Mouse (Mus musculus) right cerebral cortex, adult 18-20 months (tissue): ENCODE results near the gene H6pd.
A peak's percentile ranks its signal among the peaks of the same experiment; 100 is the strongest.

Experiments
- DNase-seq: peaks from one replicate; pipeline ENCODE4 v3.0.0; 2022; ENCODE audit warnings: mixed read lengths

Gene H6pd

GRCm38 (mm10) chr4:149998786-149999509 is 9.9 kb downstream of the H6pd start:
- DNase-seq: no peak

DNA sequence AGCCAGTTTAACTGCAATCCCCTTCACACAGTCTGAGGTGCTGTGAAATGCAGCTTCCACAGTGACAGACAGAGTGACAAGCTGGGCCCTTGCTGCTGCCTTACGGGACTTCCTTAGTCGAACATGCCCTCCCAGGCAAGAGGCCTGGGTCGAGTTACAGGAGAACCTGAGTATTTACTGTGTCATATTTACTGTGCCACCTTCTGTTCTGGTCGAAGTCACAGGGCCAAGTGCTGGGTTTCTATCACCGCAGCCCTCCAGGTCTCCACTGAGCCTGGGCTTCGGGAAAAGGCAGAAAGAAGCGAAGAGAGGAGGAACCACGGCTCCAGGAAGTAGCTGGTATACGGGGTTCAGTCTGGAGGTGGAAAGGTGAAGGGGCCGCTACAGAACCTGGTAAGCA is 10.8 kb downstream of the H6pd start:
- DNase-seq: no peak

- DNase-seq: no peak
These were observed 12.4 kb downstream of the H6pd start for GRCm38 (mm10) chr4:149996440-149996839.

- DNase-seq: no peak
These were observed 12.9 kb downstream of the H6pd start for GRCm38 (mm10) chr4:149995911-149996310.

DNA sequence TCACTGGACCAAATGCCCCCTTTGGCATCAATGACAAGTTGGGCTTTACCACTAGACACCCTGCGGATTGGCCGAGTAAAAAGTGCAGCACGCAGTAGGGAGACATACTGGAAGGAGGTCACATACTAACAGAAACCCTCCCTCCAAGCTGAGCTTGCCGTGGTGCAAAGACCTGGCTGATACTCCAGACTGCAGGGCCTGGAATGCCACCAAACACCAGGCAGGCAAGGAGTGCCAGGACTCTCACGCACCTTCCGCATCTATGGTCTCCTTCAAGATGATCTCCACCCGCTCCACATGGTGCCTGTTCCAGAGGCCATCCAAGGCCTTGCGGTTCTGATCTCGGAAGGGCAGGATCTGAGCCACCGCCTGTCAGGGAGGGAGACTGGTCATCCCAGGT is 14.6 kb downstream of the H6pd start:
- no peak for DNase-seq

DNA sequence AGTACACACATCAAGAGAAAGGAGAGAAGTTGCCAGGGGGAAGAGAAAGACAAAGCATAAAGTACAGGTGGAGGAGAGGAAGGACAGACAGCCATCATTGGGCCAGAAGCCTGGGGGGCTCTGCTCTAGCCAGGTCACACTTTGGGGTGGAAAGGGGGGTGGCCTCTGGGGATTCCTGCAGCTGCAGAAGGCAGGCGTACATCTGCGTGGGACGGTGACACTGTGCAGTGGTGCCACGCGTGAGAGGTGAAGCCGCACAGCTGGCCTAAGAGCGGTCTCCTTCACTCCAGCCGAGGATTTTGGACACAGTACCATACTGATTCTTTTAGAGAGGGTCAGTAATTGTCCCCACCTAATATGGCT is 16.2 kb downstream of the H6pd start:
- no peak for DNase-seq

- DNase-seq: no peak
These were observed 16.8 kb downstream of the H6pd start for GRCm38 (mm10) chr4:149991755-149992669.

GRCm38 (mm10) chr4:149990954-149991633 is 17.7 kb downstream of the H6pd start:
- no peak for DNase-seq

DNA sequence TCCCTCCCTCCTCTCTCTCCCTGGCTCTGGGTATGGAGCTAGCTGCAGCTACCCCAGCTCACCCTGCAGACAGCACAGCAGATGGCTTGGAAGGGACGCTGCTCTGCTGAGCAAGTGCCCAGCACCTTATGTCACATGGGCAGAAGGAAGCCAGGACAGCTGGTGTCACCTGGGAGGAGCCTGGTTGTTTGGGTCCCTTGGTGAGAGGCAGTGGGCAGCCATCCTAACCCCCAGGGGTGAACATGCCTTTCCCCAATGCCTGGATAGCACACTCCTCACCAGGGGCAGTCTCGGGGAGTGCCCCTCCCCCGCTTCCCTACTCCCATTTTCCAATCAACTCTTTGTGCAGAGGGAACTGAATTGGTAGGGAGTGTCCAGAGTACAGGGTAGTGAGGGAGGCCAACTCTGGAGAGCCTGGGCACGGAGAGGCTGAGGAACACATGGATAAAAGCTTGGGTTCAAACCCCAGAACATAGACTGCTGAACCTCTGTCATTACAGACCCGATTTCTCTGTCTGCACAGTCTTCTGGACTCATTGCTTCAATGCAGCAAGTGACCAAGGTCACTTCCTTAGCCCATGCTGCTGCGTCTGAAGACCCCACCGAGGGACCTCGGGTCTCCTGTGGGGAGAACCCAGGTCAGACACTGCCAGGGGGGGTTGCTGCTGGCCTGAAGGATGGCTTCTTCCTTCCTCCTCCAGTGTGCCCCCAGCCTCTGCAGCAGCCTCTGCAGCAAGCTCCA is 18.4 kb downstream of the H6pd start:
- no peak for DNase-seq

DNA sequence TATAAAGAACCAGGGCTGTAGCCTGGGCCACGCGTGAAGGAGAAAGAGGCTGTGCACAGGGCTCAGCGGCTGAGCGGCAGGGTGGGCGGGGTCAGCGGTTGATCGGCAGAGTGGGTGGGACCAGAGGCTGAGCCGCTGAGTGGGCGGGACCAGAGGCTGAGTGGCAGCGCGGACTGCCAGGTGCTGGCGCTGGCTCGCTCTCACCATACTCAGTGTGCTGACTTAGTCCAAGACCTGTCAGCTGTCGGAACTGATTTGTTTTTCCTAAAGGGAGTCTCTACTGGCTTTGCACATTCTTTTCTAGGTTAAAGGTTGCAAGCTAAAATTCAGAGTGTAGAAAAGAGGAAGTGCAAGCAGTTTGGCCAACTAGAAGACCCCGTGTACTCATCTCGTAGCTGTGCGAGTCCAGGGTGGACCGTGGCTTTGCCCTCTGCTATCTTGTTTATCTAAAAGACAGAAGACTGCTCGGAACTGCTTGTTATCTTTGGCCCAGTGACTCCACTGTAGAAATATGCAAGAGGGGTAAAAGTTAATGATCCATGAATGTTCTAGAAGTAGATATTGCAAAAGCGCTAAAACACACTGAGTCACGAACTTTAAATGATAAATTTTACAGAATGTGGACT is 19.8 kb downstream of the H6pd start:
- DNase-seq: peak; percentile 92

- DNase-seq: no peak
These were observed 20.5 kb downstream of the H6pd start for GRCm38 (mm10) chr4:149988301-149988700.

DNA sequence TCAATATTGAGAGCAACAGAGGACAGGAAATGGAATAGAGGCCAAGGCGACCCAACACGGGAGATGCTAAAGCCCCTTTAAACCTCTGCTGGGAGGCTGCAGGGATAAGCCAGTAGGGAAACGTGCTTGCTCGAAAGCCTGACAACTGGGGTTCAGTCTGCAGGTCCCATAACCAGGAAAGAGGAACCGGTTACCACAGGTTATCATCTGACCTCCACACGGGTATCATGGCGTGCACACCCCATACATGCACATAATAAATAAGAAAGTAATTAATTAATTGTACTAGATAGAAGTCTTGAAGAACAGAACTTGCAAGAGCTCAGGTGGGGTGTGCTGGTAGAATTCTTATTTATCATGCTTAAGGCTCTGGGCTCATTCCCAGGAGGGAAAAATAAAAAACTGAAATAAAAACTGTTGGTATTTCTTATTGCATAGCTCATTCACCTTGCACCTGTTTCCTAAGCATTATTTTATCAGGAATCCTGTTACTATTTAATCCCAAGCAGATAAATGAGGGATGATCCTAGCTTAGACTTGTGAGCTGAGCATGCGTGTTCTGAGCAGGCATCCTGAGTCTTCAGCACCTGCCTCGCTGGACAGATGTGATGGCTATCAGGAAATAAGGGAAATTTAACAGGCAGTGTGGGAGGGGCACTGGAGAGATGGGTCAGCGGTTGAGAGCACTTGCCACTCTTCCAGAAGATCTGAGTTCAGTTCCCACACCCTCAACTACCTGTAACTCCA is 22.0 kb downstream of the H6pd start:
- no peak for DNase-seq

GRCm38 (mm10) chr4:149983921-149984645 is 24.7 kb downstream of the H6pd start:
- no peak for DNase-seq

DNA sequence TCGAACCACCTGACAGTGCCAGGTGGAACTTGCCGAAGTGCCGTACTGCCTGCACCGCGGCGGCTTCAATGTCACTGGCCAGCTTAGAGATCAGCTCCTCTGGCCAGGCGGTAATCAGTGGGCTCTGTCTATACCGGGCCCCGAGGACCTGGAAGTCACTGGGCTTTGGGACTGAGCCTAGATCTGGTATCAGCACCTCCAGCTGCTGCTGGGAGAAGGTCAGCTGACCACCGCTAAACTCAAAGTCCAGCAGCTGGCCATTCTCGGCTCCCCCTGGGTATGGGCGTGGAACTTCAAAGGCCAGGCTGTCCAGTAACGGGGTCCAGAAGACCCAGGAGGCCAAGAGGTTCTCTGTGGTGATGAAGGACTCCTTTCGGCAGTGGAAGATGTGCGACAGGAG is 26.7 kb downstream of the H6pd start:
- DNase-seq: no peak

- peak; percentile 85 for DNase-seq
These were observed 29.0 kb downstream of the H6pd start for GRCm38 (mm10) chr4:149979819-149980308.

DNA sequence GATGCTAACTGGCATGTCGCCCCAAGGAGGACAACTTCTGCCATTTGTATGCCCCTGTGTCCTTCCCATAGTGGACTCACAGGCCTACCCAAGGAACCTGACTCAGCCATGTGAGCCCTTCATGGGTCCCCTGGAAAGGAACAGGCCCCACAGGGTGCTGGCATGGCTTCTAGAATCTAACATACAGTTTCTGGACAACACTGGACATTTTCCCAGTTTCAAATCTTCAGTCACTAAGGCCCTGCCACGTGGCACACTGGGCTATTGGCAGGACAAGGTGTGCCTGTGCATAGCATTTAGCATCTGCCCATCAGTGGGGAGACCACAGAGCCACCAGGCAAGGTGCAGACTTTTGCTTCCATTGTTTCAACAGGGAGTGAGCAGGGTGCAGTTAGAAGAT is 30.0 kb downstream of the H6pd start:
- no peak for DNase-seq

DNA sequence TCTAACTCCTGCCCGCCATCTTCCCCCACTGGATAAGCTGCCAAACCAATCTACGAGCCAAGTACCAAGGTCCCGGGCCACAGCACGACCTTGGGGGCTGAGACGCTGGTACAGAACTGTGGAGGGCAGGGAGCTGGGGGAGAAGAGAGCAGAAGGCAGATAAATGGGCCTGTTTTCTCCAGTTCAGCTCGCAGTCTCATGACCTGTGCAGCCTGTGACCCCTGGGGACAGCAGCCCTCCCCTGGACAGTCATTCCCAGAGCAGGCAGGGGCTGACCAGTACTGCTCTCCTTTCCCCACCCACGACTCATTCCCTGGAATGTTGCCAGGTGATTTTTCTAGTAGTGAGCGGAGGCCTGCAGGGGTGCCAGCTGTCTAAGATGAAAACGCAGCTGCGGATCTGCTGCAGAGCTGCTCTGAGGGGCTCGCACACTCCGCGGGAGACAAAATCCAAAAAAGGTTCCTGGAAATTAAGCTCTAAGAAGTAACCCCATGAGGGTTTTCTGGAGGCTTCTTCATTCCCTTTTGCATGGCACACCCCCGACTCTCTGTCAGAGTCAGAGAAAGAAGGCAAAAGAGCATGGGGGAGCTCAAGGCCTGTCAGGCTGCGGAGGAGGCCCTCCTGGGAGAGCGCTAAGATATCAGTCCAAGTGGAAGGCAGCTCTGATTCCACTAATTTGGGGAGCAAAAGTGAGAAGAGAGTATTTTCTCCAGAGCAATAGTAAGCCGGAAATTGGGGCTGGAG is 30.9 kb downstream of the H6pd start:
- no peak for DNase-seq

DNA sequence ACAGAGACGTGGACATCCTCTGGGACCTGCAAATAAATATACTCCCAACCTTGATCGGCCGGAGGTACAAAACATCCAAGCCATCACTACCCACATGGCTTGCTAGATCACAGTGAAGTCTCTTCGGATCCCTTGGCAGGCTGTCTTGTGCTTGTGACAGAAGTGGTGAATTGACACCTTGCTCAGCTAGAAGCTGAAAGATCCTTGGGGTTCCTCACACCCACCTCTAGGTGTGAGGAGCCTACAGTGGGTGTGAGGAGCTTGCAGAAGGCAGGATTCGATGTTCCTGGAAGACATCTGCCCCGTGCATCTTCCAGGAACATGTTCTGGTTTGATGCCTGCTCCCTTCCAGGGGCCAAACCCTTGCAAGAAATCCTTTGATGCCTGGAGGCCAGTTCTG is 31.6 kb downstream of the H6pd start:
- DNase-seq: peak; percentile 68

DNA sequence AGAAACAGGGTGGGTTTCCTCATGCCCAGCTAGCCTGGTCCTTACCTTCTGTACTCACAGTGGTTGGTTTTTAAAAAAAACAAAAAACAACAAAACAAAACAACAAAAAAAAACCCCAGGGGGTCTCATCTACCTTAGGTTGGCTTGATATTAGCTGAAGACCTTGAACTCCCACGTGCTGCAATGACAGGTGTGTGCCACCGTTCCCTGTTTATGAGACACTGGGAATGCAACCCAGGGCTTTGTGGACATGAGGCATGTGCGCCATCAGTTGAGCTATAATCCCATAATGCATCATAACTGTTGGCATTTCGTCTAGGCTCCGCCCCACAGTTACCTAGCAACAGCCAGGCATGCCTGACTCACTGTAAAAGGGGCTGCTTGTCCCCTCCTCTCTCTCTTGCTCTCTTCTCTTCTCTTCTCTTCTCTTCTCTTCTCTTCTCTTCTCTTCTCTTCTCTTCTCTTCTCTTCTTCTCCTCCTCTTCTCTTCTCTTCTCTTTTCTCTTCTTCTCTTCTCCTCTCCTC is 33.0 kb downstream of the H6pd start:
- no peak for DNase-seq

- DNase-seq: no peak
These were observed 33.5 kb downstream of the H6pd start for GRCm38 (mm10) chr4:149975291-149975690.
